Mouse (Mus musculus) hindbrain, postnatal 0 days (tissue): ENCODE data around the gene Nucks1. TPM values are rescaled to one million over a fixed set of nuclear protein-coding genes. Genes with fewer than 3 reads are reported as not detected.

Experiments
- ATAC-seq: fragments of 200-750 bp; cut with Nextera tagmentation; 2 replicates; pipeline ENCODE4 v1.8.0; 2017; ENCODE audit warnings: mild to moderate bottlenecking, moderate TSS enrichment, moderate library complexity
- DNase-seq: peaks from one replicate; pipeline ENCODE4 v3.0.0-alpha.2; 2015; ENCODE audit warnings: low spot score
- H3K27ac ChIP-seq: fragments of 300-500 bp; sonication (generic); 2 replicates; pipeline ENCODE4 v1.5.1; 2014; ENCODE audit warnings: mild to moderate bottlenecking
- H3K27me3 ChIP-seq: fragments of 300-500 bp; sonication (generic); 2 replicates; pipeline ENCODE4 v1.6.1; 2014; ENCODE audit warnings: low read length, mixed read lengths; ENCODE audit not compliant: insufficient read depth
- H3K36me3 ChIP-seq: fragments of 300-500 bp; sonication (generic); 2 replicates; pipeline ENCODE4 v1.6.1; 2014; ENCODE audit warnings: low read length, mixed read lengths; ENCODE audit not compliant: insufficient read depth
- H3K4me1 ChIP-seq: fragments of 300-500 bp; sonication (generic); 2 replicates; pipeline ENCODE4 v1.6.1; 2014; ENCODE audit warnings: antibody characterized with exemption, low read length, mixed read lengths; ENCODE audit not compliant: insufficient read depth
- H3K4me2 ChIP-seq: fragments of 300-500 bp; sonication (generic); 2 replicates; pipeline ENCODE4 v1.6.1; 2014; ENCODE audit warnings: low read depth, mild to moderate bottlenecking, low read length, moderate library complexity, mixed read lengths
- H3K4me3 ChIP-seq: fragments of 300-500 bp; sonication (generic); 2 replicates; pipeline ENCODE4 v1.5.1; 2014; ENCODE audit warnings: low read length
- H3K9ac ChIP-seq: fragments of 300-500 bp; sonication (generic); replicated peaks from 2 replicates; pipeline ENCODE4 v1.6.1; 2014; ENCODE audit warnings: mild to moderate bottlenecking, low read length, moderate library complexity, mixed read lengths
- H3K9me3 ChIP-seq: fragments of 300-500 bp; sonication (generic); 2 replicates; pipeline ENCODE4 v1.6.1; 2016; ENCODE audit warnings: low read length, mixed read lengths
- CTCF ChIP-seq: IDR thresholded peaks from 2 replicates; pipeline ENCODE4 v1.5.1; 2016; ENCODE audit warnings: antibody characterized with exemption, control low read depth, low read depth
- WGBS: fragments of 180-500 bp; shearing (Covaris S2); extraction: QIAGEN DNeasy Blood & Tissue Kit; methylation state at CpG from one replicate; pipeline ENCODE4 v1.1.7; 2014; 5-methylcytosine and 5-hydroxymethylcytosine counted together
- polyA plus RNA-seq: library from polyadenylated mRNA; unstranded; fragments of >200 nt; fragmentation: Nextera tagmentation; extraction: Ambion mirVana; gene quantifications from 2 replicates; pipeline ENCODE4 v1.2.1, GENCODE M21; 2015
- total RNA-seq: library from RNA; depleted of rRNA; stranded (reverse); fragments of >200 nt; gene quantifications from 2 replicates; pipeline ENCODE4 v1.2.3, GENCODE M21; 2014

Nucks1 gene
- total and polyA plus RNA-seq, 2 experiments from 2014 or later: 54.1 to 88.9 TPM

DNA sequence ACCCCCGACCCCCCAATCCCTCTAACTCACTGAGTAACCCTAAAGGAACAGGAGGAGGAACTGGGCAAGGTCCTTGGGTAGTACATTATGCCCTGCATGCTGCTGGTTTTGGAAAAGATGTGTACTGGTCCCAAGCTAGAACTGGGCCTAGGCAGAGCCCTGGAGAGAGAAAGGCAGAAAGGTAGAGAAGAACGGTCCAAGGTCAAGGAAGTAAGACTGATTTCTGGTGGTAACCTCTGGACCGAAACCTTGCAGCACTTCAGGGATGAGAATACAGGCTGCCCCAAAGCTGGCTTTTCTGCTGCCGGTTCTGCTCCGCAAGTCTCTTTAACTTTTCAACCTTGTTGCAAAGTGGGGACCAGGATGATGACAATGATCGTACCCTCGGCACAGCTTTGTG is 54.2 kb downstream of the Nucks1 start:
- DNase-seq (no peak), ATAC-seq (no peak)
- Histone ChIP-seq H3K4me1 (peaks cover 6% of the 10 kb centered on the region), H3K36me3 (no peaks in the 10 kb centered on the region), H3K4me3 (no peak overlapping the region), H3K4me2 (no peak overlapping the region), H3K9ac (no peak overlapping the region), H3K27ac (no peak overlapping the region), H3K9me3 (no peaks in the 10 kb centered on the region), H3K27me3 (0 out of 2 replicates have a peak, but pooled peaks cover 3% of the 10 kb centered on the region)
- 74% methylated on average over 7 of the region's 7 CpGs for WGBS
- TF ChIP-seq CTCF: no peak

DNA sequence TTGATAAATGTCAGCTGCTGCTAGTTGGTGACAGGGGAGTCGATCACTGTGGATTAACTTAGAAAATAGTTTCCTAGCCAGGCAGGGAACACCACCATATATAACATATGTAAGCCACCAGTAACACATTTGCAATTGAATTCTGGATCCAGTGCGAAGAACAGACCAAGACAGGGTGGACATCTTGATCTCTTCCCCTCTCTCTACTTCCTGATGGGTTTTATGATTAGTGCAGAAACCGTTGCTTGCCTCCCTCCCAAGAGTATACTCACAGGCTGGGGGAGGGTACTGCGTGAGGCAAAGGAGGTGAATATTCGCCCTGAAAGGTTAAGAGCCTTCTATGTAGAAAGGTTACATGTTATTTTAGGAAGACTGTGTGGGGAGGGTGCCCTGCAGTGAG is 55.5 kb downstream of the Nucks1 start:
- H3K4me3 ChIP-seq: no peak overlapping the region
- H3K27me3 ChIP-seq: 0 out of 2 replicates have a peak, but pooled peaks cover 3% of the 10 kb centered on the region
- ATAC-seq (no peak), DNase-seq (no peak)
- no peak overlapping the region for H3K9ac ChIP-seq
- H3K4me1 ChIP-seq: peaks cover 6% of the 10 kb centered on the region
- WGBS: 41% methylated on average over 5 of the region's 5 CpGs
- H3K27ac ChIP-seq: no peak overlapping the region
- TF ChIP-seq CTCF: no peak
- H3K9me3 ChIP-seq: no peaks in the 10 kb centered on the region
- no peak overlapping the region for H3K4me2 ChIP-seq
- no peaks in the 10 kb centered on the region for H3K36me3 ChIP-seq

DNA sequence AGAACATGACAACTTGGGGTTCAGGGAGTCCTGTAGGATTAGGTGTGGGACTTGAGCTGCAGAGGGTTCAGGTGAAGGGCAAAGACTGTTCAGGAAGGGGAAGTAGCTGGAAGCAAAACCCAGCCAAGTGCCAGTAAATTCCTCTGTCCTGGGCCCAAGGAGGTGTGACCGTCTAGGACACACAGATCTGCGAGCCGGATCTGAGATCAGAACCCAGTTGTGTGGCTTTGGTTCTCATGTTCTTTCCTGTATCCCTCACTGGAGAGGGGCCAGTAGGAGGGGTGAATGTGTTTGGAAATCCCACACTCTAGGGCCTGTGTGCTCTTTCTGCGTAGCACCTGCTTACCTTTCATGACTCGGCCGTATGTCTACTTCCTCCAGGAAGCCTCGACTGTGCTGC is 57.0 kb downstream of the Nucks1 start:
- no peak for TF ChIP-seq CTCF
- DNase-seq: no peak
- WGBS: 79% methylated on average over 7 of the region's 7 CpGs
- Histone ChIP-seq H3K4me3 (no peak overlapping the region), H3K4me2 (no peak overlapping the region), H3K36me3 (no peaks in the 10 kb centered on the region), H3K9me3 (no peaks in the 10 kb centered on the region), H3K27me3 (0 out of 2 replicates have a peak, but pooled peaks cover 3% of the 10 kb centered on the region), H3K4me1 (peaks cover 10% of the 10 kb centered on the region), H3K27ac (no peak overlapping the region), H3K9ac (no peak overlapping the region)
- no peak for ATAC-seq

DNA sequence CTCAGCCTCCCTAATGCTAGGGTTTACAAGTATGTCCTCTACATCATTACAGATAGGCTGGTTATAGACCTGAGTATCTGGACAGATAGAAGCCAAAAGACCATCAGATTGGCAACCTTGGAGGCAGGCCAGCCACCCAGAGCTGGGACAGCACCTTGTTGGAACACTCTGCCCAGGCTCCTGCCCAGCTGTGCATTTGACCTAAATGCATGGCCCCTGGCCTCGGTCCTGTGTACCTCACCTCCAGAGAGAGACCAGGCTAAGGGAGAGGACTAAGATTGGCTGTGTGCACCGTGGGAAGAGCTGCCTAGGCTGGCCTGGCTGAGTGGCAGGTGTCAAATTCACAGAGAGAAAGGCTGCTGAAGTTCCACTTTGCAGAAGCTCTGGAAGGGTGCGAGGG is 58.2 kb downstream of the Nucks1 start:
- Histone ChIP-seq H3K36me3 (no peaks in the 10 kb centered on the region), H3K4me1 (peaks cover 4% of the 10 kb centered on the region; the same call in 1 of the 2 replicates), H3K27me3 (0 out of 2 replicates have a peak, but pooled peaks cover 3% of the 10 kb centered on the region), H3K27ac (no peak overlapping the region), H3K4me2 (no peak overlapping the region), H3K4me3 (no peak overlapping the region), H3K9me3 (no peaks in the 10 kb centered on the region), H3K9ac (no peak overlapping the region)
- ATAC-seq (no peak), DNase-seq (no peak)
- WGBS: 32% methylated on average over 3 of the region's 3 CpGs
- TF ChIP-seq CTCF: no peak

DNA sequence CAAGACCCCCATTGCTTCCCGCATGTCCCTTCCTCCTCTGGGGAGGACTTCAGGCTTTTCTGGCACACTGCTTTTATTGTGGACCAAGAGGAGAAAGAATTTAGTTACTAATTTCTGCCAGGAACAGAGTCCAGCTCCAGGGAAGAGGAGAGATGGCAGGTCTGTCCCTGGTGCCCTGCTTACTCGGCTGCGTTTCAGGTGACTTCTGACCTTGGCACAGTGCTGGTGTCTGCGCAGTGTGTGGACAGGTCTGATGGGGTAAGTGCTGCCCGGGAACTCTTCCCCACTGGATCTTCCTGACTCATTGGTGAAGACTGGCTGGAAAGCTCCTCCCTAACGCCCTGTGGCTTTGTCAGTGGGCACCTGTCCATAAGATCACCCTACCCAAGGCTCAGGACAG is 58.6 kb downstream of the Nucks1 start:
- Histone ChIP-seq H3K27me3 (0 out of 2 replicates have a peak, but pooled peaks cover 3% of the 10 kb centered on the region), H3K4me3 (no peak overlapping the region), H3K4me1 (peaks cover 4% of the 10 kb centered on the region; the same call in 1 of the 2 replicates), H3K9me3 (no peaks in the 10 kb centered on the region), H3K36me3 (no peaks in the 10 kb centered on the region), H3K27ac (no peak overlapping the region), H3K4me2 (no peak overlapping the region), H3K9ac (no peak overlapping the region)
- 63% methylated on average over 6 of the region's 6 CpGs for WGBS
- DNase-seq: no peak
- ATAC-seq: no peak
- TF ChIP-seq CTCF: no peak

DNA sequence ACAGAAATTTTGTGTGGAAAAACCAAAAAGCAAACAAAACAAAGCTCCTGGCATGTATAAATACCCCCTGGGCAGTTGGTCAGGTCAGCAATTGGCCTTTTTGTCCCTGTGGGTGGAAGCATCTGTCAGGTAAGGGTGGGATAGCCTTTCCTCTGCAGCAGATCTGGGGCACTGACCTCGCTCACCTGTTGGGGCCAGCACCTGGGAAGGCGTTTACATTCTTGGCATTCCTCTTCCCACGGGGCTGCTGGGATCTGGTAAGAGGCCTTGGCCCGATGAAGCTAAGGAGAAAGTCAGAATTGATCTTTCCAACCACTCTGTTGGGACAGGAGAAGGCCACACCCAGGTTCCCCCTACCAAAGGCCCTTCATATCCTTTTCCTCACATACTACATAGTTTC is 59.5 kb downstream of the Nucks1 start:
- TF ChIP-seq CTCF: no peak
- H3K27ac ChIP-seq: no peak overlapping the region
- no peak for ATAC-seq
- H3K9ac ChIP-seq: no peak overlapping the region
- DNase-seq: no peak
- no peak overlapping the region for H3K4me2 ChIP-seq
- H3K27me3 ChIP-seq: 0 out of 2 replicates have a peak, but pooled peaks cover 3% of the 10 kb centered on the region
- WGBS: 65% methylated on average over 4 of the region's 4 CpGs
- no peaks in the 10 kb centered on the region for H3K9me3 ChIP-seq
- H3K36me3 ChIP-seq: no peaks in the 10 kb centered on the region
- no peak overlapping the region for H3K4me3 ChIP-seq
- 0 out of 2 replicates have a peak, but pooled peaks cover 4% of the 10 kb centered on the region for H3K4me1 ChIP-seq

DNA sequence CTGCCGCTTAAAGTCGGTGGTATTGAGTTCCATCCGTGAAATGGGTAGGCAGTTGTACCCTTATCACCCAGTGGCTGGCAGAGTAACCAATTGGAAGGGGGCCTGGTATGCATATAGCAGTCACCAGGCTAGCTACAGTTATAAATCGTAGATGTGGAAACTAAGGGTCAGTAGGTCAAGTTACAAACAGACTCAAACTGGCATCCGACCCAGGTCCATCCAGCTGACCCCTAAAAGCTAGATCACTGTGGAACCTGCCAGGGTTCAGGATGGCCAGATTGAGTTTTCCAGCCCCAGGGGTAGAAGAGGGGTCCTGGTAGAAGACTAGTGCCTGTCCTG is 60.0 kb downstream of the Nucks1 start:
- TF ChIP-seq CTCF: no peak
- Histone ChIP-seq H3K27ac (no peak overlapping the region), H3K36me3 (no peaks in the 10 kb centered on the region), H3K4me3 (no peak overlapping the region), H3K9me3 (no peaks in the 10 kb centered on the region), H3K27me3 (0 out of 2 replicates have a peak, but pooled peaks cover 3% of the 10 kb centered on the region), H3K4me1 (0 out of 2 replicates have a peak, but pooled peaks cover 4% of the 10 kb centered on the region), H3K4me2 (no peak overlapping the region), H3K9ac (no peak overlapping the region)
- no peak for DNase-seq
- 47% methylated on average over 5 of the region's 5 CpGs for WGBS
- no peak for ATAC-seq
